Mouse (Mus musculus): ENCODE measurements around the gene Gpr65.

GRCm38 (mm10) chr12:98246835-98247234 is 21.6 kb upstream of the Gpr65 start:
- TF ChIP-seq CTCF (conservative IDR thresholded peaks at IDR 0.05; ENCODE audit: insufficient read depth, insufficient read length, low read depth, low read length) (no peak), POLR2A (IDR thresholded peaks at IDR 0.05; ENCODE audit: low read depth, low read length) (no peak)
